Mouse (Mus musculus) left cerebral cortex, postnatal 25 days (tissue): Measurements from ENCODE around the gene Hey2. TPM values are rescaled to one million over a fixed set of nuclear protein-coding genes. Genes with fewer than 3 reads are reported as not detected.
A peak's percentile ranks its signal among the peaks of the same experiment; 100 is the strongest.

Source experiments
- DNase-seq, 2 experiments: peaks; one replicate each; pipeline ENCODE4 v3.0.0; 2022; ENCODE audit warnings: low spot score in 2 of 2, mixed read lengths in 1 of 2
- intact Hi-C: fragments of 180-260 bp; cut with DNase I; formaldehyde crosslinking; loops from one replicate; pipeline ENCODE4 v1.15.1; 2025
- total RNA-seq, 2 experiments: library from RNA; stranded (reverse); gene quantifications; 2 replicates each; pipeline ENCODE4 v1.2.3; 2021

Hey2 gene
- total RNA-seq, 2 experiments from 2014 or later: 7.0 to 8.0 TPM

GRCm38 (mm10) chr10:30799713-30800450 lies 42.7 kb downstream of the Hey2 start:
- DNase-seq: no peak
- intact Hi-C loops: loop anchor here (5.0 to 10.0 kb wide), 4 partner anchors 78 to 1265 kb away; partner anchors contain the start of genes Rspo3 and Trmt11

- no peak for DNase-seq
- intact Hi-C loops: no loop called here
These were observed 45.9 kb downstream of the Hey2 start for GRCm38 (mm10) chr10:30796469-30797261.

DNA sequence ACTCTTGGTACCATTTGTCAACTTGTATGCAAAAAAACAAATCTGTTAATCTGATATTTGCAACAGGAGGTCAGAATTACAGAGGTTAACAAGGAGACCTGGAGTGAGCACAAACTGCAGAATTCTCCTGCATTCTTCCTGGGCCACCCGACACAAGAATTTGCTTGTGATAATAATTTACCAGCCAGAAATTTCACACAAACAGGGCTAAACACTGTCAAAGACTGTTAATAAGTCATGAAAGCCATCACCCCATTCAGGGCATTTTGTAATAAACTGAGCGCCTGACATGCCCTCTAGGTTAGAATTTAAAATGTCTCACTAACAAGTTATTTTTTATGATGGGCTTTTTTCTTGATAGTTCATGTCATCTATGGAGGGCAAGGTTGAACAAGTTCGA lies 51.6 kb downstream of the Hey2 start:
- intact Hi-C loops: no loop called here
- no peak for DNase-seq

GRCm38 (mm10) chr10:30789521-30789920 lies 53.1 kb downstream of the Hey2 start:
- intact Hi-C loops: no loop called here
- DNase-seq: peak in 1 of 2 experiments; percentile 63

GRCm38 (mm10) chr10:30788340-30788721 lies 54.3 kb downstream of the Hey2 start:
- no peak for DNase-seq
- intact Hi-C loops: no loop called here

- intact Hi-C loops: no loop called here
- DNase-seq: no peak
These were observed 54.8 kb downstream of the Hey2 start for GRCm38 (mm10) chr10:30787684-30788339.

DNA sequence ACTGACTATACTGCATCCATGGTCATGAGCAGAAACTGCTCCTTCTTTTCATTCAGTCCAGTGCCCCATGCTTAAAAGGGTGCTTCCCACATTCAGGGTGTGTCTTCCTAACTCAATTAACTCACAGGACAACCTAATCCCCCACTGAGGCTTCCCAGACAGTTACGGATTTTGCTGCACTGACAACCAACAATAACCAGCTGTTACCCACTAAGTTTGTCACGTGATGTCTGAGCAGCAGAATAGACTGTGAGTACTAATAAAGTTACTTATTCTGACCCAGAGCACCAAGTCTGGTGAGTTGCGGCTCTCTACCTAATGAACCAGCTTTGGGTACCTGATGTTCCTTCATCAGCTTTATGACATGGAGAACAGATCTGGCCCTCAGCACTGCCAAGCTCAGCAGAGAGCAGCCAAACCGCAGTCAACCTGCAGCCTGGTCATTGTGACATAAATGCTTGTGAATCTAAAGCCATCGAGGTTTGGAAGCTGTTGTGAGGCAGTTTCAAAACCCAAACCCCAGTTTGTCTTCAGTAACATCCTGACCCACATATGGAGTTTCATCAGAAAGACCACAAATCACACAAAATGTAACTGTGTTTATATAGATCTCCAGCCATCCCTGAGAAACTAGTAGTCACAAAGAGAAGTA lies 56.4 kb downstream of the Hey2 start:
- no peak for DNase-seq
- intact Hi-C loops: no loop called here

Other genes with a start within 250 kb of the Hey2 start
- 1 to 10 TPM; 8.1 to 8.4 TPM for gene Trmt11, start 242.1 kb downstream of the Hey2 start, total RNA-seq
- 10 to 100 TPM; 38.8 to 48.3 TPM for gene Hint3, start 213.2 kb downstream of the Hey2 start, total RNA-seq
- gene Ncoa7, start 39.5 kb downstream of the Hey2 start, total RNA-seq: 100 to 1,000 TPM; 106 to 111 TPM